Mouse (Mus musculus) olfactory bulb, adult 2 months (tissue): ENCODE measurements around the gene Aacs. TPM values are rescaled to one million over a fixed set of nuclear protein-coding genes. Genes with fewer than 3 reads are reported as not detected.

ENCODE experiments used
- H3K27ac ChIP-seq: fragments of 200-500 bp; 2 replicates; pipeline ENCODE4 v1.5.1; 2012; ENCODE audit warnings: low read depth, low read length; ENCODE audit not compliant: insufficient read depth
- H3K4me1 ChIP-seq: fragments of 200-500 bp; 2 replicates; pipeline ENCODE4 v1.6.1; 2012; ENCODE audit warnings: low read length; ENCODE audit not compliant: control insufficient read depth, insufficient read depth
- H3K4me3 ChIP-seq: fragments of 200-500 bp; 2 replicates; pipeline ENCODE4 v1.5.1; 2012; ENCODE audit warnings: mild to moderate bottlenecking, low read depth, low read length, moderate library complexity; ENCODE audit not compliant: insufficient read depth
- CTCF ChIP-seq: fragments of 200-500 bp; IDR thresholded peaks from 2 replicates; pipeline ENCODE4 v1.5.1; 2012; ENCODE audit warnings: low read depth, mild to moderate bottlenecking, low read length, moderate library complexity; ENCODE audit not compliant: insufficient read depth
- POLR2A ChIP-seq: fragments of 200-500 bp; IDR thresholded peaks from 2 replicates; pipeline ENCODE4 v1.6.1; 2012; ENCODE audit warnings: mild to moderate bottlenecking, low read depth, low read length, moderate library complexity; ENCODE audit not compliant: insufficient read depth
- WGBS: fragments of 180-500 bp; shearing (Covaris S2); methylation state at CpG from one replicate; pipeline ENCODE4 v1.1.7; 2018; 5-methylcytosine and 5-hydroxymethylcytosine counted together
- polyA plus RNA-seq: library from polyadenylated mRNA; stranded (reverse); fragments of >200 nt; gene quantifications from 2 replicates; pipeline ENCODE4 v1.2.4, GENCODE M21; 2012; ENCODE audit warnings: low replicate concordance; ENCODE audit not compliant: missing spikeins, insufficient read depth, insufficient read length

Aacs gene
- polyA plus RNA-seq, 1 experiment = not detected

DNA sequence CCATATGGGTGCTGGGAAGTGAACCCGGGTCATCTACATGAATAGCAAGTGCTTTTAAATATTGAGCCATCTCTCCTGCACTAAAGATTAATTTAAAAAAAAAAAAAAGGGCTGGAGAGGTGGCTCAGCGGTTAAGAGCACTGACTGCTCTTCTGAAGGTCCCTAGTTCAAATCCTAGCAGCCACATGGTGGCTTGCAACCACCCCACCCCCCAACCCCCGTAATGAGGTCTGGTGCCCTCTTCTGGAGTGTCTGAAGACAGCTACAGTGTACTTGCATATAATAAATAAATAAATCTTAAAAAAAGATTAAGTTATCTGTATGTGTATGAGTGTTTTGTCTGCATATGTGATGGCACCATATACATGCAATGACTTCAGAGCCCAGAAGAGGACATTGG lies 15.0 kb upstream of the Aacs start:
- 83% methylated on average over 3 of the region's 3 CpGs for WGBS
- Histone ChIP-seq H3K27ac (no peak overlapping the region), H3K4me3 (no peak overlapping the region), H3K4me1 (peaks cover 5% of the 10 kb centered on the region; the same call in 1 of the 2 replicates)
- no peak for TF ChIP-seq POLR2A

DNA sequence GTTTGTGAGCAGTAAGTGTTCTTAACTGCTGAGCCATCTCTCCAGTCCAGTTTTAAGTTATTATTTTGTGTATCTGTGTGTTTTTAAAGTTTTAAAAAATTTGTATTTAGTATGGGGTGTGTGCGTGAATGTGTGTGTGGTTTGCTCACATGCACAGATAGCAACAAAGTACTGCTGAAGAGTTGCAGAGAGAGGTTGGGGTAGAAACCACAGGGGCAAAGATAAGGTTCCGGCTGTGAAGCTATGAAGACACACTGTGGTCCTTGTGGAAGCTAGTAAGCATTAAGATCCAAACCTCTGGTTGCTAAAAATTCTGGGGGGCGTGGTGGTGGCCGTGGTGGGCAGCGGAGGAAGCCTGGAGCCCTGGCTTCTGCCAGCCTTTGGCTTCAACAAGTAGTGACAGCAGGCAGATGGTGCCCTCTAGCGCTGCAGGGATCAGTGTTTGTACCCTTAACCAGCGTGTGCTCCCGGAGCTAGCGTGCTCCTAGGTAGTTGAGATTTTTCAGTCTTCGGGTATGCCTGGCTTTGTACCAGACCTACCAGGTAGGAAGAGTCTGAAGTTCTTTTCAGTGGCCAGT lies 13.7 kb upstream of the Aacs start:
- H3K27ac ChIP-seq = no peak overlapping the region
- TF ChIP-seq POLR2A (no peak), CTCF (0 out of 2 replicates have a peak, but pooled peaks have one; percentile 9)
- H3K4me3 ChIP-seq = no peak overlapping the region
- 34% methylated on average over 10 of the region's 10 CpGs for WGBS
- peaks cover 5% of the 10 kb centered on the region; the same call in 1 of the 2 replicates for H3K4me1 ChIP-seq

DNA sequence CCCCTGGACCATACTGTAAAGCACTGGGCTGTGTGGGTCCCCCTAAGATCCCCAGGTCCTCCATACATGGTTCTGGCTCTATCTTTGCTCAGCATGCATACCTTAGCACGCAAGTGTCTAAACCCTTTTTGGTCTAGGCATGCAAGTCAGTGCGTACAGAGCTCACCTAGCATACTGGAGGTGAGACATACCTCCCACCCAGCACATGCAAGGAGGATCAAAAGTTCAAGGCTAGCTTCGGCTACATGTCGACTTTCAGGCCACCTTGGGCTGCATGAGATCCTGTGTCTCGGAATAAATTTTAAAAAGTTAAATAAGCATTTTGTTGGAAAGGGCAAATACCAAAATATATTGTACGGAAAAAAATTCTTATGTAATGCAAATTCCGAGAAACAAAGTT lies 10.4 kb upstream of the Aacs start:
- 25% methylated on average over 7 of the region's 7 CpGs for WGBS
- Histone ChIP-seq H3K4me1 (no peaks in the 10 kb centered on the region), H3K27ac (no peak overlapping the region), H3K4me3 (peak overlapping the region; percentile 38; the same call in 1 of the 2 replicates)
- TF ChIP-seq POLR2A (no peak), CTCF (no peak)

DNA sequence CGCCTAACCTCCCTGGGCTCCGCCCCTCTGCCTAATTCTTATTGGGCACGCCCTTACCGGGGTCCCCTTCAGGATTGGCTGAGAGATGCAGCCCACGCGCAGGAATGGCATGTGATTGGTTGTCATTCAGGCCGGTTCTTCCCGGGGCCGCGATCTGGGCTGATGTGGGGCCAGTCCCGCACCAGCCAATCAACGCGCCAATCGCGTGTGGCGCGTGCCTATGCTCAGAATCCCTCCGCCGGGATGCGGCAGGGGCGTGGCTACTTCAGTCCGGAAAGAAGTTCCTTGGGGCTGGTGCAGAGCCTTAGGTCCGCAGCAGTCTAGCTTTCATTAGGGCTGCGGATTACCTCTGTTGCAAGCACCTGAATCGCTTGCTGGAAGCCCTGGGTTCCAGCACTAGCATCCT lies 9.9 kb upstream of the Aacs start:
- WGBS = under 1% methylated on average over 25 of the region's 25 CpGs
- Histone ChIP-seq H3K4me1 (no peaks in the 10 kb centered on the region), H3K27ac (no peak overlapping the region), H3K4me3 (peak overlapping the region; percentile 38)
- TF ChIP-seq POLR2A = no peak
- TF ChIP-seq CTCF = no peak

DNA sequence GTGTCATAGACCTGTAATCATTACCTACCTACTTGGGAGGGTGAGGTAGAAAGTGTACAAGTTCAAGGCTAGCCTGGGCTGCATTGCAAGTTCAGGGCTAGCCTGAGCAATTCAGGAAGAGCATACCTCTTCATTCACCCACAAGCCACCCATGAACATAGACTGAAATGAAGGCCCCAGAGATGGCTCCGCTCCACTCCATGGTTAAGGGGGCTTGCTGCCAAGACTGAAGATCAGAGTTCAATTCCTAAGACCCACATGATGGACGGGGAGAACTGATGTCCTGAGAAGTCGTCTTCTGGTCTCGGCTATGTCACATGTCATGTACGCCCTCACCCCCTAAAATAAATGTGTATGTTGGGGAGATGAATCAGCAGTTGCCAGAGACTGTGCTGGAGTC lies 9.1 kb upstream of the Aacs start:
- no peak overlapping the region for H3K4me3 ChIP-seq
- 88% methylated on average over 5 of the region's 5 CpGs for WGBS
- TF ChIP-seq CTCF (no peak), POLR2A (no peak)
- no peak overlapping the region for H3K27ac ChIP-seq
- no peaks in the 10 kb centered on the region for H3K4me1 ChIP-seq

DNA sequence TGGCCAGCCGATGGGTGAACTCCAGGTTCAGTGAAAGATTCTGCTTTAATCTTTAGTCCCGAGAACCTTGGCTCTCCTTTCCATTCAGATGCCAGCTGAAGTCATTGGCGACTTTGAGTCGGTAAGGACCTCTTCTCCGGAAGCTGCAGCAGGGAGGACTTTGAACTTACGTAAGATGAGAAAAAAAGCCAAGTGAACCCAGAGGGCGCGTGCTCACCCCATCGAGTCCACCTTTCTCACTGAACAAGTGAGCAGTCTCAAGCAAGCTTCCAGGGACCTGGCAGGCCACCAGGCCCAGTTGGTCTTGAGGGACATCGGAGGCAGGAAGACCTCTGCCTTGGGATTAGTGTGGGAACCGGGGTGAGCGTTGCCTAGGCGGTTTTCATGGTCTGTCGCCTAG lies 8.4 kb upstream of the Aacs start:
- TF ChIP-seq POLR2A (no peak), CTCF (no peak)
- Histone ChIP-seq H3K4me3 (no peak overlapping the region), H3K27ac (no peak overlapping the region), H3K4me1 (no peaks in the 10 kb centered on the region)
- 85% methylated on average over 14 of the region's 14 CpGs for WGBS

DNA sequence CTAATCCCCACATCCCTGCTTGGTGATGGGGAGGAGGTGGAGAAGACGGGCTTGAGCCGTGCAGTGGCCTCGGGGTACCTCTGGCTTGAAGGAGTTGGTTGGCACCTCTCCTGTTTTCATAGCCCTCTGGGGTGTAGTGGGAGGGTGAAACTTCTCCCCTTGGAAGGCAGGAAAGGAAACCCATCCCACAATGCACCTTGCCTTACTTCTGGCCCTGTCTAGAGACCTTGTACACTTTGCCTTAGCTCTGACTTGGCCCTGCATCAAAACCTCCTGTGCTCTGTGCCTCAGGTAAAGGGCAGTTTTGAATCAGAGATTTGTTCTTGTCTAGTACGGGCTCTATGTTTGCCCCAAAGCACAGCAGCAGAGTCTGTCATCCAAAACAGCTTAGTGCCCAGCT lies 4.9 kb upstream of the Aacs start:
- H3K4me3 ChIP-seq = no peak overlapping the region
- H3K4me1 ChIP-seq = no peaks in the 10 kb centered on the region
- H3K27ac ChIP-seq = no peak overlapping the region
- 86% methylated on average over 4 of the region's 4 CpGs for WGBS
- TF ChIP-seq POLR2A (no peak), CTCF (no peak)

DNA sequence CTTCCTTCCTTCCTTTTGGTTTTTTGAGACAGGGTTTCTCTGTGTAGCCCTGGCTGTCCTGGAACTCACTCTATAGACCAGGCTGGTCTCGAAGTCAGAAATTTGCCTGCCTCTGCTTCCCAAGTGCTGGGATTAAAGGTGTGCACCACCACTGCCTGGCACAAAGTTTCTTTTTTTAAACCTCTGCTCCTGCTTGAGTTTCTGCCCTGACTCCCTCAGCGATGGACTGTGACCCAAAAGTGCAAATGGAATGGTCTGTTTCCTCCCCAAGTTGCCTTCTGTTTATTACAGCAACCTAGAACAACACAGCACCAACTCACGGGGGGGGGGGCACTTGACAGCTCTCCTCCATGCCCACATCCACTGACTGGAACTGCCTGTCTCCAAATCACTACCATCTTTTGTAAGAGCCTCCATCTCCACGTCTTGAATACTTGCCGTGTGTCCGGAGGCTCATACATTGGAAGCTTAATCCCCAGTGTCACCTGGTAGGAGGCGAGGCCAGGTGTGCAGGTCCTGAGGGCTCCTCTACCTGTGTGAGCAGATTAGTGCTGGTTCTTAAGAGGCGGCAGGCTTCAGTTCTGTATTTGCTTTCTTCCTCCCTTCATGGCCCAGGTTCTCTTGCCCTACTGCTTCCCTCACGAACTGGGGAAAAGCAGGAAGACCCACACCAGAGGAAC lies 2.7 kb upstream of the Aacs start:
- no peak overlapping the region for H3K27ac ChIP-seq
- no peak for TF ChIP-seq CTCF
- TF ChIP-seq POLR2A = no peak
- peaks cover 16% of the 10 kb centered on the region for H3K4me1 ChIP-seq
- WGBS = 84% methylated on average over 9 of the region's 9 CpGs
- H3K4me3 ChIP-seq = no peak overlapping the region

DNA sequence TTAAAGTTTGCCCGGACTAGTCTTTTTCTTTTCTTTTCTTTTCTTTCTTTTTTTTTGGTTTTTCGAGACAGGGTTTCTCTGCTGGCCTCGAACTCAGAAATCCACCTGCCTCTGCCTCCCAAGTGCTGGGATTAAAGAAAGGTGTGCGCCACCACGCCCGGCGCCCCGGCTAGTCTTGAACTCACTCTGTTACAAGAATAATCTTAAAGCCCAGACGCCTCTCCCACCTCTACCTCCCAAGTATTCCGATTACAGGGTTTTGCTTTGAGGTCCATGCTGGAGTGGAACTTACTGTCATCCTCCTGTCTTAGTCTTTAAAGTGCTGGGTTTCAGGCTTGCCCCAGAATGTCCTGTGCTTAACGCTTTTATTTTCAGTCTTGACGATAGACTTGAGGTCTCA lies 584 bp upstream of the Aacs start:
- Histone ChIP-seq H3K4me3 (peak overlapping the region; percentile 62; the same call in 1 of the 2 replicates), H3K27ac (no peak overlapping the region), H3K4me1 (peaks cover 16% of the 10 kb centered on the region)
- WGBS = 63% methylated on average over 12 of the region's 12 CpGs
- TF ChIP-seq CTCF (no peak), POLR2A (no peak)
